Mouse (Mus musculus): ENCODE measurements around the gene Lrrk1.

GRCm38 (mm10) chr7:66318147-66318546 lies 70.0 kb downstream of the Lrrk1 start:
- TF ChIP-seq EP300 (IDR thresholded peaks at IDR 0.05; ENCODE audit: low read depth) (no peak), CTCF (IDR thresholded peaks at IDR 0.05; ENCODE audit: low read depth) (no peak)

Measured in liver, postnatal 0 days (tissue).